Comparison of ENCODE assay signal across 8 mouse cellular contexts in the genomic region with DNA sequence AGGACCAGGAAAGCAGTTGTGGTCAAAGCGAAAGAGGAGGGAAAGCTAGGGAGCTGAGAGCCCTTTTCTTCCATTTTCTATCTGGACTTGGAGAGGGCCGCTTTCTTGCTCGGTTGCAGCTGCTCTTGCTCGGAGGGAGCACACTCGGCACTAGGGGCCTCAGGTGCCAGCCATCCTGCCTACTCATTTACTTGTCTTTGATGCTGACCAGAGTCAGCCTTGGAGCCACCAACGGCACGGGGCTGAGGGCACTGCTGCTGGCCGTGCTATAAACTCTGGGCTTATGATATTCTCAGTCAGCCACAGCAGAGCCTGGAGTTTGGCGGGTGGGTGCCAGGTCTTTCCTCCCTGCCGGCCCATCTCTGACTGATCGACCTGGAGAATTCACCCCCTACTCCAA. TPM values are rescaled to one million over a fixed set of nuclear protein-coding genes. Genes with fewer than 3 reads are reported as not detected.
DNase-seq lines count a peak whose midpoint lies in the region; ATAC-seq lines count a peak whose summit lies in the region.

No protein-coding gene starts in this region.

- H3K9ac ChIP-seq in lung, embryonic 15.5 days = peak overlapping the region; percentile 50
- peak overlapping the region; percentile 88 for H3K9ac ChIP-seq in embryonic facial prominence, embryonic 14.5 days (ENCODE audit: low read depth, low read length)

- ATAC-seq in lung, embryonic 15.5 days (ENCODE audit: borderline replicate concordance, extremely low read depth, low FRiP score, low TSS enrichment) = peak; percentile 1; the same call in 1 of the 2 replicates
- no peak for ATAC-seq in embryonic facial prominence, embryonic 14.5 days (ENCODE audit: low read depth)

- peak overlapping the region; percentile 66 for H3K4me2 ChIP-seq in lung, embryonic 15.5 days
- peak overlapping the region; percentile 59 for H3K4me2 ChIP-seq in embryonic facial prominence, embryonic 14.5 days (ENCODE audit: low read depth, low read length)

- no peaks in the 10 kb centered on the region for H3K36me3 ChIP-seq in lung, embryonic 15.5 days
- no peaks in the 10 kb centered on the region for H3K36me3 ChIP-seq in embryonic facial prominence, embryonic 14.5 days (ENCODE audit: control insufficient read depth, insufficient read depth, low read length)
- H3K36me3 ChIP-seq in hindbrain, embryonic 10.5 days = peaks cover 24% of the 10 kb centered on the region
- peaks cover 22% of the 10 kb centered on the region; the same call in 1 of the 2 replicates for H3K36me3 ChIP-seq in midbrain, embryonic 10.5 days

- DNase-seq in lung, postnatal 14 days = no peak
- no peak for DNase-seq in embryonic facial prominence, embryonic 14.5 days (ENCODE audit: low spot score)
- no peak for DNase-seq in hindbrain, embryonic 10.5 days (ENCODE audit: low spot score)
- DNase-seq in midbrain, embryonic 10.5 days (ENCODE audit: low spot score) = no peak
- DNase-seq in natural killer cell, adult 2 months (ENCODE audit: low spot score in 2 of 2) = no peak
- DNase-seq in layer of hippocampus, adult 9-11 months = no peak
- no peak for DNase-seq in ovary, postnatal 36 days (ENCODE audit: low spot score)

- H3K27me3 ChIP-seq in lung, embryonic 15.5 days = no peaks in the 10 kb centered on the region
- H3K27me3 ChIP-seq in embryonic facial prominence, embryonic 14.5 days (replicated peaks; ENCODE audit: control insufficient read depth, insufficient read depth, low read length) = no peaks in the 10 kb centered on the region
- no peaks in the 10 kb centered on the region for H3K27me3 ChIP-seq in hindbrain, embryonic 10.5 days (ENCODE audit: insufficient read depth, poor library complexity, severe bottlenecking)
- no peaks in the 10 kb centered on the region for H3K27me3 ChIP-seq in midbrain, embryonic 10.5 days (ENCODE audit: low read depth, poor library complexity, severe bottlenecking)

- 2% methylated on average over 11 of the region's 11 CpGs for WGBS in lung, embryonic 15.5 days
- WGBS in embryonic facial prominence, embryonic 14.5 days = under 1% methylated on average over 11 of the region's 11 CpGs
- WGBS in hindbrain, embryonic 10.5 days = under 1% methylated on average over 11 of the region's 11 CpGs
- WGBS in midbrain, embryonic 10.5 days = 2% methylated on average over 11 of the region's 11 CpGs

- H3K4me3 ChIP-seq in lung, embryonic 15.5 days = peak overlapping the region; percentile 55
- H3K4me3 ChIP-seq in embryonic facial prominence, embryonic 14.5 days (ENCODE audit: low read depth, low read length) = peak overlapping the region; percentile 79
- peak overlapping the region; percentile 72 for H3K4me3 ChIP-seq in hindbrain, embryonic 10.5 days
- peak overlapping the region; percentile 77 for H3K4me3 ChIP-seq in midbrain, embryonic 10.5 days

- H3K9me3 ChIP-seq in lung, embryonic 15.5 days = no peaks in the 10 kb centered on the region
- no peaks in the 10 kb centered on the region for H3K9me3 ChIP-seq in embryonic facial prominence, embryonic 14.5 days (ENCODE audit: control insufficient read depth, low read length)
- H3K9me3 ChIP-seq in hindbrain, embryonic 10.5 days = no peaks in the 10 kb centered on the region
- no peaks in the 10 kb centered on the region for H3K9me3 ChIP-seq in midbrain, embryonic 10.5 days (replicated peaks)

- H3K27ac ChIP-seq in lung, embryonic 15.5 days = peak overlapping the region; percentile 94
- H3K27ac ChIP-seq in embryonic facial prominence, embryonic 14.5 days (replicated peaks; ENCODE audit: low read depth, low read length) = peak overlapping the region; percentile 96
- H3K27ac ChIP-seq in hindbrain, embryonic 10.5 days = peak overlapping the region; percentile 95
- H3K27ac ChIP-seq in midbrain, embryonic 10.5 days (replicated peaks) = peak overlapping the region; percentile 91

- H3K4me1 ChIP-seq in lung, embryonic 15.5 days = peaks cover 41% of the 10 kb centered on the region
- H3K4me1 ChIP-seq in embryonic facial prominence, embryonic 14.5 days (ENCODE audit: control insufficient read depth, insufficient read depth, low read length) = peaks cover 24% of the 10 kb centered on the region
- H3K4me1 ChIP-seq in hindbrain, embryonic 10.5 days (replicated peaks) = peaks cover 82% of the 10 kb centered on the region
- H3K4me1 ChIP-seq in midbrain, embryonic 10.5 days = peaks cover 81% of the 10 kb centered on the region

RNA-seq across cellular contexts. Expression of gene Sema4b, which starts 12.2 kb away (rescaled TPM):
- polyA plus RNA-seq in lung, embryonic 15.5 days (2015; fragmentation: Nextera tagmentation; extraction: Ambion mirVana) = 13.7 and 14.9 TPM in 2 replicates
- 10.5 and 11.9 TPM in 2 replicates for polyA plus RNA-seq in embryonic facial prominence, embryonic 14.5 days (2014; fragmentation: Nextera tagmentation; extraction: Ambion mirVana)
- 14.0 and 17.5 TPM in 2 replicates for polyA plus RNA-seq in hindbrain, embryonic 10.5 days (2016; fragmentation: Nextera tagmentation; extraction: Ambion mirVana)
- polyA plus RNA-seq in midbrain, embryonic 10.5 days (2016; fragmentation: Nextera tagmentation; extraction: Ambion mirVana) = 12.6 and 16.5 TPM in 2 replicates

RNA-seq across cellular contexts. Expression of gene Cib1, which starts 33.8 kb away (rescaled TPM):
- polyA plus RNA-seq in lung, embryonic 15.5 days (2015; fragmentation: Nextera tagmentation; extraction: Ambion mirVana) = 79.1 and 90.8 TPM in 2 replicates
- polyA plus RNA-seq in embryonic facial prominence, embryonic 14.5 days (2014; fragmentation: Nextera tagmentation; extraction: Ambion mirVana) = 73.7 and 89.1 TPM in 2 replicates
- polyA plus RNA-seq in hindbrain, embryonic 10.5 days (2016; fragmentation: Nextera tagmentation; extraction: Ambion mirVana) = 74.8 and 79.6 TPM in 2 replicates
- polyA plus RNA-seq in midbrain, embryonic 10.5 days (2016; fragmentation: Nextera tagmentation; extraction: Ambion mirVana) = 63.3 and 77.6 TPM in 2 replicates

RNA-seq across cellular contexts. Expression of gene Gdpgp1, which starts 33.8 kb away (rescaled TPM):
- 3.0 and 4.0 TPM in 2 replicates for polyA plus RNA-seq in lung, embryonic 15.5 days (2015; fragmentation: Nextera tagmentation; extraction: Ambion mirVana)
- 2.0 and 2.6 TPM in 2 replicates for polyA plus RNA-seq in embryonic facial prominence, embryonic 14.5 days (2014; fragmentation: Nextera tagmentation; extraction: Ambion mirVana)
- 6.2 and 6.5 TPM in 2 replicates for polyA plus RNA-seq in hindbrain, embryonic 10.5 days (2016; fragmentation: Nextera tagmentation; extraction: Ambion mirVana)
- polyA plus RNA-seq in midbrain, embryonic 10.5 days (2016; fragmentation: Nextera tagmentation; extraction: Ambion mirVana) = 5.6 and 6.3 TPM in 2 replicates

RNA-seq across cellular contexts. Expression of gene Ttll13, which starts 47.3 kb away (rescaled TPM):
- 0.73 and 0.93 TPM in 2 replicates for polyA plus RNA-seq in lung, embryonic 15.5 days (2015; fragmentation: Nextera tagmentation; extraction: Ambion mirVana)
- polyA plus RNA-seq in embryonic facial prominence, embryonic 14.5 days (2014; fragmentation: Nextera tagmentation; extraction: Ambion mirVana) = 0.35 and 0.79 TPM in 2 replicates
- polyA plus RNA-seq in hindbrain, embryonic 10.5 days (2016; fragmentation: Nextera tagmentation; extraction: Ambion mirVana) = 0.70 and 0.98 TPM in 2 replicates
- polyA plus RNA-seq in midbrain, embryonic 10.5 days (2016; fragmentation: Nextera tagmentation; extraction: Ambion mirVana) = 0.68 and 0.94 TPM in 2 replicates
